Mouse (Mus musculus) E14TG2a.4 (cell line): ENCODE results near the gene Acpp.

Experiments used
- H3K27me3 ChIP-seq: 2 replicates; pipeline ENCODE4 v1.6.1; 2014; ENCODE audit warnings: low read length, control low read depth; ENCODE audit not compliant: insufficient read depth
- H3K36me3 ChIP-seq: 2 replicates; pipeline ENCODE4 v1.6.1; 2014; ENCODE audit warnings: low read length, control low read depth; ENCODE audit not compliant: insufficient read depth
- H3K4me1 ChIP-seq: replicated peaks from 2 replicates; pipeline ENCODE4 v1.6.1; 2014; ENCODE audit warnings: low read depth, low read length, control low read depth
- H3K4me3 ChIP-seq: replicated peaks from 2 replicates; pipeline ENCODE4 v1.5.1; 2014; ENCODE audit warnings: mild to moderate bottlenecking, low read length
- H3K9me3 ChIP-seq: 2 replicates; pipeline ENCODE4 v1.6.1; 2014; ENCODE audit warnings: low read length, control low read depth
- CTCF ChIP-seq: conservative IDR thresholded peaks from 2 replicates; pipeline ENCODE4 v1.5.1; 2014; ENCODE audit warnings: low read length
- NANOG ChIP-seq: IDR thresholded peaks from 2 replicates; pipeline ENCODE4 v1.6.1; 2014; ENCODE audit warnings: borderline replicate concordance, low read length, mixed read lengths
- POU5F1 ChIP-seq: IDR thresholded peaks from 2 replicates; pipeline ENCODE4 v1.6.1; 2014; ENCODE audit warnings: low read length, borderline replicate concordance

Acpp gene

DNA sequence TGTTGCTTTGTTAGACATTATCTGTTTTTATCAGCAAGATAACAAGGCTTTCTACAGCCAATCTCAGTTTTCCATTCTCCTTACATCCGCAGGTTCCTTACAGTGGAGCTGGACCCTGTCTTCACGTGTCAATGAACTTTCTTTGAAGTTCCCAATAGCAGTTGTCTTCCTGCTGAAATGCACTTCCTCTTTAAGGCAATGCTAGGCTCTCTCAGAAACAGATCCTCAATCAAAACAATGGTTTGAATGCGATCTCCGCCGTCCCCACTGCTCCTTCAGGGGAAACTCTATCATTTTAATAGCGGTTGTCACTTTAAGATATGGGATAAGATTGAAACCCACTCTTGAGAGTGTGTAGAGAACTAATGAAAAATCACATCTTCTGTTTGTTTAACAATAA is 52.6 kb downstream of the Acpp start:
- H3K36me3 ChIP-seq: no peaks in the 10 kb centered on the region
- peaks cover 10% of the 10 kb centered on the region for H3K4me1 ChIP-seq
- H3K9me3 ChIP-seq: no peaks in the 10 kb centered on the region
- 0 out of 2 replicates have a peak, but pooled peaks cover 4% of the 10 kb centered on the region for H3K27me3 ChIP-seq
- no peak overlapping the region for H3K4me3 ChIP-seq
- TF ChIP-seq CTCF (no peak), NANOG (no peak), POU5F1 (no peak)

DNA sequence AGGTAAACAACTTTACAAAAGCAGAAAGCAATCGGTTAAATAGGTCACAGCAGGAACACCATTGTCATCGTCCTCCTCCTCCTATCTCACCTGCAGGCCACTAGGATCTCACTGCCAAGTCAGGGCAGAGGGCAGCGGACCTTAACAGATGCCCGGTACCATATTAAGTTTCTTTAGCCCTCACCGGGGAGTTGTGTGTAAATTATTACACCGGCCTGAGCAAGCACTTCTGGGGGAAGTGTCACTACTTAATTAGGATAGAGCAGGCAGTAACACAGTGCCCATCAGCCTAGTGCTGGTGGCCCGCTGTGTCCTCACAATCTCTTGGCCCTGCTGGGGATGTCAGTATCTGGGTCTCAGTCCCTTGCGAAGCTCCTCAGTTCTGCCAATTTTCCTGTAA is 55.0 kb downstream of the Acpp start:
- peaks cover 16% of the 10 kb centered on the region for H3K27me3 ChIP-seq
- no peaks in the 10 kb centered on the region for H3K36me3 ChIP-seq
- TF ChIP-seq POU5F1 (no peak), CTCF (no peak), NANOG (no peak)
- no peaks in the 10 kb centered on the region for H3K9me3 ChIP-seq
- H3K4me1 ChIP-seq: peaks cover 10% of the 10 kb centered on the region
- no peak overlapping the region for H3K4me3 ChIP-seq

GRCm38 (mm10) chr9:104281737-104282136 is 55.8 kb downstream of the Acpp start:
- TF ChIP-seq POU5F1: no peak
- no peak for TF ChIP-seq CTCF
- no peak for TF ChIP-seq NANOG
- Histone ChIP-seq H3K4me3 (no peak overlapping the region), H3K4me1 (peaks cover 16% of the 10 kb centered on the region), H3K9me3 (no peaks in the 10 kb centered on the region), H3K27me3 (peaks cover 16% of the 10 kb centered on the region), H3K36me3 (no peaks in the 10 kb centered on the region)

- peaks cover 16% of the 10 kb centered on the region for H3K27me3 ChIP-seq
- H3K4me3 ChIP-seq: no peak overlapping the region
- peaks cover 23% of the 10 kb centered on the region for H3K4me1 ChIP-seq
- no peaks in the 10 kb centered on the region for H3K36me3 ChIP-seq
- no peaks in the 10 kb centered on the region for H3K9me3 ChIP-seq
- TF ChIP-seq CTCF: no peak
- no peak for TF ChIP-seq NANOG
- no peak for TF ChIP-seq POU5F1
These were observed 56.6 kb downstream of the Acpp start for GRCm38 (mm10) chr9:104280725-104281495.

- H3K36me3 ChIP-seq: no peaks in the 10 kb centered on the region
- H3K4me3 ChIP-seq: peak overlapping the region; percentile 35; the same call in 1 of the 2 replicates
- TF ChIP-seq POU5F1 (no peak), CTCF (peak; percentile 63), NANOG (no peak)
- H3K4me1 ChIP-seq: peaks cover 31% of the 10 kb centered on the region
- H3K9me3 ChIP-seq: no peaks in the 10 kb centered on the region
- H3K27me3 ChIP-seq: peaks cover 26% of the 10 kb centered on the region
These were observed 59.9 kb downstream of the Acpp start for GRCm38 (mm10) chr9:104277528-104278162.

GRCm38 (mm10) chr9:104275084-104275785 is 62.3 kb downstream of the Acpp start:
- Histone ChIP-seq H3K9me3 (no peaks in the 10 kb centered on the region), H3K4me1 (peaks cover 23% of the 10 kb centered on the region), H3K27me3 (peaks cover 23% of the 10 kb centered on the region), H3K36me3 (no peaks in the 10 kb centered on the region), H3K4me3 (no peak overlapping the region)
- TF ChIP-seq CTCF (no peak), NANOG (no peak), POU5F1 (no peak)

DNA sequence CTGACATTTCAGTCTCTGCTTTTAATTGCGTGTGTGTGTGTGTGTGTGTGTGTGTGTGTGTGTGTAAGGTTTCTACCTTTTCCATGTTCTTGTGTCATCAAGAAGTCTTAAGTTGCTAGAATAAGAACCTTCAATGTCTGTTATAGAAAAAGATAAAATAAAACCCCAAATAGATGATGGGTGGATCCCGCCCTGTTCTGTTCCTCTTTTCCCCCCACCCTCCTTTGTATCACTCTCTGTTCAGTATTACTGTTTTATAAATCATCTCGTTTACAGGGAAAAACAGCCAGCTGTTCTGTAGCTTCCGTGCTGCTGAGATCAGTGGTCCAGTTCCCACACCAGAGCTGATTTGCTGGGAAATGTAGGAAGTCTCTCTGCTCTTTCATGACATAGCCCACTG is 65.5 kb downstream of the Acpp start:
- Histone ChIP-seq H3K4me3 (no peak overlapping the region), H3K36me3 (no peaks in the 10 kb centered on the region), H3K9me3 (no peaks in the 10 kb centered on the region), H3K27me3 (peaks cover 11% of the 10 kb centered on the region; the same call in 1 of the 2 replicates), H3K4me1 (peaks cover 23% of the 10 kb centered on the region)
- TF ChIP-seq POU5F1 (no peak), CTCF (no peak), NANOG (no peak)

DNA sequence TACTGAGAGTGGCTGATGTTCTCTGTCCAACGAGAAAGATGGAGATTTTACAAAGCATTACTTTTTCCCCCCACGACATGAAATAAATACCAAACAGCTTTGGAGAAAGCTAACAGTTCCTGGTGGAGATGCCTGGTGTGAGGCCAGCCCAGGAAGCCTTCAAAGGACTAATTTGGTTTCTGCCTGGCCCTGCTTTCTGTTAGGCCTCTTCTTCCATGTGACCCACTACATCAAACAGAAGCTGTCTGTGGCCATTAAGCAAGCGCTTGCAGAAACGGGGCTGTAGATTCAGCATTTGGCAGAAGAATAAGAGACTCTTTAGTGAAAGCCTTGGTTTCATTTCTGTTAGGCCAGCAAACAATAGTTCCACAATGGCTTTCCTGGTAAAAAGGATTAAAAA is 65.9 kb downstream of the Acpp start:
- Histone ChIP-seq H3K9me3 (no peaks in the 10 kb centered on the region), H3K4me3 (no peak overlapping the region), H3K27me3 (peaks cover 11% of the 10 kb centered on the region; the same call in 1 of the 2 replicates), H3K4me1 (peaks cover 19% of the 10 kb centered on the region), H3K36me3 (no peaks in the 10 kb centered on the region)
- TF ChIP-seq POU5F1 (no peak), CTCF (no peak), NANOG (no peak)
